Mouse (Mus musculus) stomach, adult 2 months (tissue): ENCODE results near the gene Esp4. TPM values are rescaled to one million over a fixed set of nuclear protein-coding genes. Genes with fewer than 3 reads are reported as not detected.

Source experiments
- polyA plus RNA-seq: library from polyadenylated mRNA; depleted of rRNA; stranded (reverse); fragments of >200 nt; gene quantifications from 2 replicates; pipeline ENCODE4 v1.2.3, GENCODE M21; 2012; rRNA removed

Esp4 gene
- not detected in 2 replicates for polyA plus RNA-seq

DNA sequence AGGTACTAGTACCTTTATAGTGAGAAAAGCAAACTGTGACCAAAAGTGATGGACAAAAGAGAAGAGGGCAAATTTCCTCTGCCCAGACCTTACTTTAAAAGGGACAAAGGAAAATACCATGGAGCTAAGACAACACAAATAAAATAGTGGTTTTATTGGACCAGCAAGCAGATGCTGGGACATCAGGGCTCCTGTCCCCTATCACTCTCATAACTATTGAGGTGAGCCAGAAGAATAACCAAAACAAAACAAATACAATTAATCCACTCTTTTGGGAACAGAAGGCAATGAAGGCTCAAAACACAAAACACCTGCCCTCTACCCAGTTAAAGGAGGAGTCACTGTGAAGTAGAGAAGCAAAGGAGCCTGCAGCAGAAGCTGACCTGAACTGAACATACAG is at the start of gene Esp4:
Esp4 (plus strand) TSS at position 301 of the 400 bp plus-strand sequence.

DNA sequence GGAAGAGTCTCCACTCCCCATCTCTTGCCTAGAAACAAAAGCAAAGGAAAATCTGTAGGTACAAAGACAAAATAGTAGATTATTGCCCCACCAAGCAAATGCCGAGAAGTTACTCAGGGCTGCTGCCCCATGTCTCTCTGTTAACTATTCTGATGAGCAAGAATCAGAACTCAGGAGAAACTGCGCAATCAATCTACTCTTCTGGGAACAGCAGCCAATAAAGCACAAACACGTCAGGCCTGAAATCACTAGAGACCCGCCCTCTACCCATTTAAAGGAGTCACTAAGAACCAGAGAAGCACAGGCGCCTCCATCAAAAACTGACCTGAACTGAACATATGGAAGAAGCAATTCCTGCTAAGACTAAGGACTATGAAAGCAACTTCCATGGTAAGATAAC is 37.2 kb upstream of the Esp4 start, which contains the start of gene Esp6:
Esp6 (plus strand) TSS at position 301 of the 400 bp plus-strand sequence.

DNA sequence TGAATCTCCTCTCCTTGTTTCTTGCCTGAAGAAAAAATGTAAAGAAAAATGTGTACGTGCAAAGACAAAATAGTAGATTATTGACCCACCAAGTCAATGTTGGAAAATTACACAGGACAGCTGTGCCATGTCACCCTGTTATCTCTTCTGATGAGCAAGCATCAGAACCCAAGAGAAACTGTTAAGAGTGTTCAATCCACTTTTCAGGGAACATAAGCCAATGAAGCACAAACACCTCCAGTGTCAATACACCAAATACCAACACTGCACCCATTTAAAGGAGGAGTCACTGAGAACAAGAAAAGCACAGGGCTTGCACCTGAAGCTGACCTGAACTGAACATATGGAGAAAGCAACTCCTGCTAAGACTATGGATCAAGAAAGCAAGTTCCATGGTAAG is 33.4 kb downstream of the Esp4 start, which contains the start of gene Esp3:
Esp3 (plus strand) TSS at position 301 of the 400 bp plus-strand sequence.

Other genes starting within 250 kb of the Esp4 start
- not detected in 2 replicates for gene Esp8, start 78.6 kb upstream of the Esp4 start, polyA plus RNA-seq
- not detected in 2 replicates for gene Esp6, start 37.1 kb upstream of the Esp4 start, polyA plus RNA-seq
- gene Esp3, start 33.5 kb downstream of the Esp4 start, polyA plus RNA-seq: not detected in 2 replicates
- gene Esp1, start 128.5 kb downstream of the Esp4 start, polyA plus RNA-seq: not detected in 2 replicates
- not detected in 2 replicates for gene Crisp2, start 208.4 kb downstream of the Esp4 start, polyA plus RNA-seq
- gene Rhag, start 212.5 kb downstream of the Esp4 start, polyA plus RNA-seq: not detected in 2 replicates